Mouse (Mus musculus): ENCODE measurements at regions not wholly inside any gene's neighbourhood (a gene's known extent, or its start where the extent isn't known, plus 50 kb on each side); places are given as distances from the start of the nearest gene placed in this dataset.

DNA sequence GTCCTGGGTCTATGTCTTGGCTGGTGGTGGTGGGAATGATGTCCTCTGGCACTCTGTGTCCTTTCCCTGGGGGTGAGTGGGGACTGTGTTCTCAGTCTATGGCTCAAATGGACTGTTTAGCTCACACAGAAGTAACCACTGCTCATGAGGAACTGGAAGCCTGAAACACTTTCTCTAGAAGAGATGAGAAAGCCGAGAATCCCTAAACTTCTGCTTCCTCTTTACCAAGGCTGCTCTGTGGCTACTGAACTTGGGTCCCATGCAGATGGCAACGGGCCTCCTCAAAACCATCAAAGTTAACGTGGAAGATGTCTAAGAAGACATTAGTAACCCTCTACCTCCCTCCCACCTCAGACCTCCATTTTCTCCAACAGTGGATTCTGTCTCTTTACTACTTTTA is 79.4 kb upstream of the Zfp831 start:
- 90% methylated on average over 3 of the region's 3 CpGs for WGBS
- H3K4me3 ChIP-seq (ENCODE audit: low read depth, low read length): no peak overlapping the region
- H3K27me3 ChIP-seq (ENCODE audit: insufficient read depth, low read length): no peaks in the 10 kb centered on the region
- no peak for TF ChIP-seq CTCF (IDR thresholded peaks at IDR 0.05; ENCODE audit: low read depth)
- H3K9ac ChIP-seq: no peak overlapping the region
- no peak overlapping the region for H3K27ac ChIP-seq (ENCODE audit: low read depth, low read length)
- H3K9me3 ChIP-seq (ENCODE audit: low read length): no peaks in the 10 kb centered on the region
- DNase-seq: no peak
- H3K4me1 ChIP-seq (ENCODE audit: insufficient read depth): peaks cover 4% of the 10 kb centered on the region; the same call in 1 of the 2 replicates
- no peak for ATAC-seq
- no peaks in the 10 kb centered on the region for H3K36me3 ChIP-seq (ENCODE audit: insufficient read depth)
- no peak overlapping the region for H3K4me2 ChIP-seq (ENCODE audit: low read depth)

DNA sequence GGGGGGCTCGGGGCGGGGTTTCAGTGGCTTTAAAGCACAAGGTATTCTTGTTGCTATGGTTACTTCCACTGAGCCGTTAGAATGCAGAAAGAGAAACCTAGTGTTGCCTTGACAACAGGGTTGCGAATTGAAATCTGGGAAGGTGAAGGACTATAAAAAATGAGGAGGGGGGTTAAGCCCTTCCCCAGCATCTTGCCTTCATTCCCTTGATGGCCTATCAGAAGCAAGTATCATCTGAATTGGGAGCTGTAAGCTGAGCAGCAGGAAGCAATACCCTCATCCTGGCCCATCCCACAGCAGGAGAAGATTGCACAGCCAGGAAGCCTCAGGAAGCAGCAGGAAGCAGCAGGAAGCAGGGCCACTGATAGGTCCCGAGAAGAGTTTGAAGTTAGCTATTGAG is 78.5 kb upstream of the Zfp831 start:
- H3K4me2 ChIP-seq (ENCODE audit: low read depth): no peak overlapping the region
- no peaks in the 10 kb centered on the region for H3K36me3 ChIP-seq (ENCODE audit: insufficient read depth)
- ATAC-seq (peak; percentile 97), DNase-seq (peak; percentile 59)
- H3K9ac ChIP-seq: no peak overlapping the region
- H3K9me3 ChIP-seq (ENCODE audit: low read length): no peaks in the 10 kb centered on the region
- H3K27ac ChIP-seq (ENCODE audit: low read depth, low read length): peak overlapping the region; percentile 57
- no peak for TF ChIP-seq CTCF (IDR thresholded peaks at IDR 0.05; ENCODE audit: low read depth)
- 10% methylated on average over 5 of the region's 5 CpGs for WGBS
- H3K4me3 ChIP-seq (ENCODE audit: low read depth, low read length): no peak overlapping the region
- no peaks in the 10 kb centered on the region for H3K27me3 ChIP-seq (ENCODE audit: insufficient read depth, low read length)
- peaks cover 4% of the 10 kb centered on the region; the same call in 1 of the 2 replicates for H3K4me1 ChIP-seq (ENCODE audit: insufficient read depth)

DNA sequence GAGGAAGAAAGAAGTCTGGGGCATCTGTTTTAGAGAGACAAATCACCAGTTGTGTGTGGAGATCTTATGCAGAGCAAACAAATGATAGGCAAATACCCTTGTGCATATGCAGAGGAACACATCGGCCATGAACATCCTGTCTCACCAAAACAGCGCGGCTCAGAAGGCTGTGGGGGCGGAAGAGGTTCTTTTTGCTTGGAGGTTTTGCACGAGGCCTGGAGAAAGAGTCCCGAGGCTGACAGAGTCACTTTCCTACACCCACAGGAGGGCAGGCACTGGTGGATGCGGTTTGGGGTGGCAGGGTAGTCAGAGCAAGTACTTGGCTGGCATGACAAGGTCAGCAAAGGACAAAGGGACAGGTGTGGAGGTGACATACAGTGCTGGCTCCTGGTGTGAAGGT is 77.4 kb upstream of the Zfp831 start:
- no peak for TF ChIP-seq CTCF (IDR thresholded peaks at IDR 0.05; ENCODE audit: low read depth)
- ATAC-seq (no peak), DNase-seq (no peak)
- Histone ChIP-seq H3K4me3 (ENCODE audit: low read depth, low read length) (no peak overlapping the region), H3K9me3 (ENCODE audit: low read length) (no peaks in the 10 kb centered on the region), H3K27me3 (ENCODE audit: insufficient read depth, low read length) (no peaks in the 10 kb centered on the region), H3K9ac (no peak overlapping the region), H3K36me3 (ENCODE audit: insufficient read depth) (no peaks in the 10 kb centered on the region), H3K27ac (ENCODE audit: low read depth, low read length) (no peak overlapping the region), H3K4me2 (ENCODE audit: low read depth) (no peak overlapping the region), H3K4me1 (ENCODE audit: insufficient read depth) (peaks cover 4% of the 10 kb centered on the region; the same call in 1 of the 2 replicates)
- 85% methylated on average over 7 of the region's 7 CpGs for WGBS

DNA sequence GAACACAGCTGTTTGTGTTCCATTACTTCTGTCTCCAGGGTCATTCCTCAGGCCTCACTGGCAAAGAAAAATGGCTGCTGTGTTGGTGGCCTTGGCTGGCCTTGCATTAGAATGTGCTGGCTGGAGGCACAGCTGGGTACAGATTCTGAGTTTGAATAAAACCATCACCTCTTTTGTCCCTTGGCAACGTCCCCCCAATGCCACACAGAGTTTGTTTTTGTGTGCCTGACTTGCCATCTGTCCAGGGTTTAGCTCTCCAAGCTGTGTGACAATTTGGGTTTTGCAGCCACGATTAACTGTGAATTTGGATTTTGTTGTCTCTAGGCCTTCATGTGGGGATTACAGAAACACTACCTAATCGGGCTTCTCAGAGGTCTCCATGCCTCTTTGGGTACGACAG is 76.6 kb upstream of the Zfp831 start:
- WGBS: 35% methylated on average over 4 of the region's 4 CpGs
- DNase-seq (no peak), ATAC-seq (no peak)
- no peaks in the 10 kb centered on the region for H3K9me3 ChIP-seq (ENCODE audit: low read length)
- no peaks in the 10 kb centered on the region for H3K27me3 ChIP-seq (ENCODE audit: insufficient read depth, low read length)
- H3K4me1 ChIP-seq (ENCODE audit: insufficient read depth): peaks cover 4% of the 10 kb centered on the region; the same call in 1 of the 2 replicates
- no peak overlapping the region for H3K4me3 ChIP-seq (ENCODE audit: low read depth, low read length)
- no peak overlapping the region for H3K9ac ChIP-seq
- H3K4me2 ChIP-seq (ENCODE audit: low read depth): no peak overlapping the region
- H3K27ac ChIP-seq (ENCODE audit: low read depth, low read length): no peak overlapping the region
- TF ChIP-seq CTCF (IDR thresholded peaks at IDR 0.05; ENCODE audit: low read depth): no peak
- no peaks in the 10 kb centered on the region for H3K36me3 ChIP-seq (ENCODE audit: insufficient read depth)

DNA sequence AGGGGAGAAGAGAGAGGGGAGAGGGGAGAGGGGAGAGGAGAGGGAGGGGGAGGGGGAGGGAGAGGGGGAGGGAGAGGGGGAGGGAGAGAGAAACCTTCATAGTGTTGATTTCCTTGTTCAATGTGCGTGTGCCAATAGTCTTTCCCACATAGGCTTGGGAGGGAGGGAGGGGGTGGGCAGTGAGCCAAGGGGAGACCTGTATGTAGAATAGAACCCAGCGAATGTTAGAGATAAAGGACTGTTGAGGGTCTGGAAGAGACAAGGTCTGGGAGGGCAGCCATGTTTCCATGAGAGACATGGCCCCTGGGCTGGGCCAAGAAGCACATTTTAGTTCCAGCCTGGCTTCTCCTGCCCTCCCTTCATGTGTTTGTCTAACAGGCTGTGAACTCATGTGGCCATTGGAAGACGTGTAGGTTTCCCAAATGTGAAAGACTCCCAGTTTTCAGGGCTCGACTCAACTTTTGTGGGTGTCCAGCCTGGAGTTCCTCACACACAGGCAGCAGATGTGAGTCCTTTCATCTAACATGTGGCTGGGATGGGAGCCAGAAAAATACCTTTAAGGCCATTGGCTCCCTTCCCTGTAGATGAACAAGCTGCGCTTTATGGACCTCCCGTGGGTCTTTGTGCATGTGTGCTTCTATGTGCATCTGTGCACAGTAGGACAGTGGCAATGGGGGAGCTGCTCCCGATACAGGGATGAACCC is 68.4 kb upstream of the Zfp831 start:
- WGBS: 72% methylated on average over 7 of the region's 7 CpGs
- Histone ChIP-seq H3K9me3 (ENCODE audit: low read length) (no peaks in the 10 kb centered on the region), H3K36me3 (ENCODE audit: insufficient read depth) (no peaks in the 10 kb centered on the region), H3K4me2 (ENCODE audit: low read depth) (no peak overlapping the region), H3K27ac (ENCODE audit: low read depth, low read length) (no peak overlapping the region), H3K4me3 (ENCODE audit: low read depth, low read length) (no peak overlapping the region), H3K9ac (no peak overlapping the region), H3K4me1 (ENCODE audit: insufficient read depth) (no peaks in the 10 kb centered on the region), H3K27me3 (ENCODE audit: insufficient read depth, low read length) (no peaks in the 10 kb centered on the region)
- DNase-seq (no peak), ATAC-seq (no peak)
- TF ChIP-seq CTCF (IDR thresholded peaks at IDR 0.05; ENCODE audit: low read depth): no peak

DNA sequence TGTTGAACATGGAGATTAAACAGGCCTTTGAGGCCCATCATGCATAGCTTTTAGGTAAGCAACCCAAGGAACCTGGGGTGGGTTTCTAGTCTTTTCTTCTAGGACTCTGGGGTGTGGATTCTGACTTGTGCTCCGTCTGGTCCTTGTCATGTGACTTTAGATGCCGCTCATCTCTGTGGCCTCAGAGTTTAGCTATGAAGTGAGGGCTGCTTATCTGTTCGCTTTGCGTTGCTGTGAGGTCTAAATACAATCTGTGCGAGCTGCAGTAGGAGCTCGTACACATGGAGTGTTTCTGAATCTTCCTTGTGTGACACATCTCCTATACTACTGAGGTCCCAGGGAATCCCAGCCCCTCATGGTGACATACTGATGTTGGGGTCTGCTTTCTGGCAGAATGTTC is 67.8 kb upstream of the Zfp831 start:
- Histone ChIP-seq H3K4me3 (ENCODE audit: low read depth, low read length) (no peak overlapping the region), H3K9ac (no peak overlapping the region), H3K4me2 (ENCODE audit: low read depth) (no peak overlapping the region), H3K36me3 (ENCODE audit: insufficient read depth) (no peaks in the 10 kb centered on the region), H3K27me3 (ENCODE audit: insufficient read depth, low read length) (no peaks in the 10 kb centered on the region), H3K4me1 (ENCODE audit: insufficient read depth) (no peaks in the 10 kb centered on the region), H3K9me3 (ENCODE audit: low read length) (no peaks in the 10 kb centered on the region), H3K27ac (ENCODE audit: low read depth, low read length) (no peak overlapping the region)
- ATAC-seq (no peak), DNase-seq (no peak)
- 96% methylated on average over 6 of the region's 6 CpGs for WGBS
- no peak for TF ChIP-seq CTCF (IDR thresholded peaks at IDR 0.05; ENCODE audit: low read depth)

DNA sequence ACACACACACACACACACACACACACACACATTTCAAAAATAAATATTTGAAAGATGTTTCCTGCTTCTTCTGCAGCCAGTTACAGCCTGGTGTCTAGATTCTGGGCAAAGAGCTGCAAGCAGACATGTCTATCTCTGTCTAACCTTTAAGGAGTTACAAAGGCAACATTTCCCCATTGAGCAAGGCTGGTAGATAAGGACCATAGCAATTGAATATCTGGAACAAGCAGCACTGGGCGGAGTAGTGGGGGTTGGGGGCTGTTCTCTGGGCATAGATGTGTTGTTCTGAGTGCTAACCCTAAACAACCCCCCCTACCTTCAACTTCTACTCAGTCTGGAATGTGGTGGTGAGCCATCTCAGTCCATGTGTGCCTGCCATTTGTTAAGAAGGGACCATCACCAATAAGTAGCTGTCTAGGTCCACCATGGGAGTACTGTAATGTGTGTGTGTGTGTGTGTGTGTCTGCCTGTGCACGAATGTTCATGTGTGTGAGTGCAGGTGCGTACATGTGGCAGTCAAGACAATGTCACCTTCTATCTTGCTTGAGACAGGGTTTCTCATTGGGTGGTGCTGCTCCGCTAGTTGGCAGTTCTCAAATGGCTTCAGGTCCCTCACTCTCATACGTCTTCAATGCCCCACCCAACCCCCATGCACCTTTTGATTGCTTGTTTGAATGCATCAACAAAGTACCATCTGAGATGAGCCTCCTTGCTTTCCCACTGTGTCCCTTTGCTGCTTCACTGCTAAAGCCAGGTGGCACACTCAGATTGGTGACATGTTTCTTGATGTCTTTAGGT is 62.2 kb upstream of the Zfp831 start:
- Histone ChIP-seq H3K9me3 (ENCODE audit: low read length) (no peaks in the 10 kb centered on the region), H3K4me1 (ENCODE audit: insufficient read depth) (no peaks in the 10 kb centered on the region), H3K27me3 (ENCODE audit: insufficient read depth, low read length) (no peaks in the 10 kb centered on the region), H3K9ac (no peak overlapping the region), H3K4me2 (ENCODE audit: low read depth) (no peak overlapping the region), H3K4me3 (ENCODE audit: low read depth, low read length) (no peak overlapping the region), H3K36me3 (ENCODE audit: insufficient read depth) (no peaks in the 10 kb centered on the region), H3K27ac (ENCODE audit: low read depth, low read length) (no peak overlapping the region)
- DNase-seq (no peak), ATAC-seq (no peak)
- WGBS: 91% methylated on average over 5 of the region's 5 CpGs
- no peak for TF ChIP-seq CTCF (IDR thresholded peaks at IDR 0.05; ENCODE audit: low read depth)

Data from forebrain, postnatal 0 days (tissue).